Mouse (Mus musculus) myocyte (in vitro differentiated cells): ENCODE results near the gene Socs5.

Experiments
- MAX ChIP-seq: IDR thresholded peaks from one replicate; pipeline ENCODE4 v1.6.1; 2011; ENCODE audit warnings: low read depth, mild to moderate bottlenecking, control low read depth
- MYOG ChIP-seq, 3 experiments: IDR thresholded peaks; one replicate each; pipeline ENCODE4 v1.6.1; 2011; ENCODE audit warnings: control low read depth in 2 of 3, low read depth in 2 of 3, mild to moderate bottlenecking in 2 of 3; ENCODE audit not compliant: insufficient read length in 2 of 3, control insufficient read depth in 1 of 3, insufficient read depth in 1 of 3
- POLR2A ChIP-seq: IDR thresholded peaks from one replicate; pipeline ENCODE4 v1.6.1; 2011; ENCODE audit warnings: low read depth, mild to moderate bottlenecking, control low read depth, moderate library complexity; ENCODE audit not compliant: insufficient read length
- POLR2AphosphoS2 ChIP-seq: IDR thresholded peaks from one replicate; pipeline ENCODE4 v1.6.1; 2011; ENCODE audit warnings: low read depth, control low read depth; ENCODE audit not compliant: insufficient read length
- TCF12 ChIP-seq: IDR thresholded peaks from one replicate; pipeline ENCODE4 v1.6.1; 2011; ENCODE audit warnings: mild to moderate bottlenecking, control low read depth; ENCODE audit not compliant: poor library complexity, insufficient read depth, severe bottlenecking
- USF1 ChIP-seq: IDR thresholded peaks from one replicate; pipeline ENCODE4 v1.6.1; 2011; ENCODE audit warnings: low read depth, mild to moderate bottlenecking, control low read depth, moderate library complexity

DNA sequence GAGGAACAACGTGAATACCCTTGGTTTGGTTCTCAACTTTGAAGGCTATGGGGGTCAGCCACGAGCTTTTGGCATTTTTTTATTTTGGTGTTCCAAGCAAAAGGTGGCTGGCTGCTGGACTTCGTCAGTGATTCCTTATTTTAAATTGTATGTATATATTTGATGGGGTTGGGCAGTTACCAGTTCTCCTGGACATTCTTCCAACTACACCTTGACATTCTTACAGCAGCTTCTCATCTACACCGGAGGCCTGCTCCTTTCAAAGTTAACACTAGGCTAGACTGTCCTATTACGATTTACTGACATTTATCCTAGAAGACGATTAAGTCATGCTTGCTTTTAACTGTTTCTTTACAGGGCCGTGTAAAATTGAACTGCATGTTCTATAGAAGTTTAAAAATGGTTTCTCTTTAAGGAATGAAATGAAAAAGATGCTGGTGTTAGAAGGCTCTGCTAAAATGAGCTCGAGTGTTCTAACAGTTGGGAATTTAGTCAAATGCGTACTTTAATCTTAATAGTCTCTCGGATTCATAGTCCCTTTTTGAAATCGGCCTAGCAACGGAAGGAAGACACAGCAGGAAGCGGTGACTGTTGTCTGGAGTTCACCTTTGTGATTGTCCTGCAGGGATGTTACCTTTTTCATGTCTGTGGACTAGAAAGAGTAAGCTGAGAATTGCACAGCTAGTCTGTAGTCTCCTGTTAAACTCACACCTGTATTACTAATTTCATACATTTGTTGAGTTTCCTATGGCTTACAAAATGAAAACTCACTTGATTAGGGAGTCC, 1.2 kb downstream of the Socs5 start:
- TF ChIP-seq MAX (no peak), POLR2A (no peak), TCF12 (no peak), USF1 (no peak), POLR2AphosphoS2 (no peak), MYOG (IDR thresholded peaks at IDR 0.05; ENCODE audit: control insufficient read depth in 1 of 3, insufficient read depth in 1 of 3, insufficient read length in 2 of 3, low read depth in 2 of 3) (no peak)
